ENCODE assay signal across 32 mouse cellular contexts in genomic region chr4:99612609-99613350, GRCm38 (mm10). TPM values are rescaled to one million over a fixed set of nuclear protein-coding genes. Genes with fewer than 3 reads are reported as not detected.
A peak's percentile ranks its signal among the peaks of the same experiment; 100 is the strongest.
DNase-seq lines count a peak whose midpoint lies in the region; ATAC-seq lines count a peak whose summit lies in the region.
"Had no signal": no experiment of that assay in that cellular context is flagged by ENCODE, and none has a peak within 500 bp of the region (broad histone marks: within the 10 kb centered on the region; RNA-seq: fewer than 3 reads in every experiment).

No protein-coding gene starts in this region.

- H3K4me1 ChIP-seq in heart, embryonic 15.5 days (replicated peaks) = peaks cover 7% of the 10 kb centered on the region; the same call in 1 of the 2 replicates
- H3K4me1 ChIP-seq: embryonic facial prominence, embryonic 13.5 days; forebrain, embryonic 10.5 days; forebrain, embryonic 15.5 days; hindbrain, embryonic 12.5 days; intestine, embryonic 15.5 days; liver, embryonic 12.5 days; midbrain, embryonic 12.5 days had no signal

- intact Hi-C loops in heart, postnatal 25 days (cut with DNase I) = no loop called here

- no peak overlapping the region for H3K9ac ChIP-seq in heart, embryonic 15.5 days
- H3K9ac ChIP-seq: embryonic facial prominence, embryonic 13.5 days; forebrain, embryonic 15.5 days; heart, embryonic 13.5 days; hindbrain, embryonic 12.5 days; intestine, embryonic 15.5 days; liver, embryonic 12.5 days; liver, postnatal 0 days; midbrain, embryonic 12.5 days had no signal

- no peak overlapping the region for H3K4me2 ChIP-seq in heart, embryonic 15.5 days
- H3K4me2 ChIP-seq: embryonic facial prominence, embryonic 13.5 days; forebrain, embryonic 15.5 days; heart, embryonic 13.5 days; hindbrain, embryonic 12.5 days; intestine, embryonic 15.5 days; liver, embryonic 12.5 days; midbrain, embryonic 12.5 days had no signal

- DNase-seq in adrenal gland, postnatal 10 days = peak; percentile 28
- no peak for DNase-seq in adrenal gland, adult 18-20 months (ENCODE audit: low spot score in 2 of 2)
- DNase-seq in heart, postnatal 25 days (ENCODE audit: low spot score) = no peak
- DNase-seq in 3T3-L1 (ENCODE audit: low read depth, low spot score) (peak; percentile 4), NIH3T3 (ENCODE audit: low read depth) (peak; percentile 27)
- no peak for DNase-seq in frontal cortex, postnatal 25 days (ENCODE audit: low spot score in 2 of 2)
- DNase-seq: B cell, adult 2 months; cerebellum, adult 18-20 months; cerebellum, postnatal 10 days; gastrocnemius, adult 2 months; kidney, adult 2 months; kidney, postnatal 4 days; layer of hippocampus, postnatal 36 days; left cerebral cortex, postnatal 4 days; liver, postnatal 0 days; lung, postnatal 36 days; thymus, adult 2 months had no signal

- no peak overlapping the region for H3K4me3 ChIP-seq in heart, embryonic 15.5 days
- H3K4me3 ChIP-seq: embryonic facial prominence, embryonic 13.5 days; forebrain, embryonic 10.5 days; forebrain, embryonic 15.5 days; gastrocnemius, adult 2 months; heart, embryonic 13.5 days; hindbrain, embryonic 12.5 days; intestine, embryonic 15.5 days; liver, embryonic 12.5 days; midbrain, embryonic 12.5 days had no signal

- H3K9me3 ChIP-seq in heart, embryonic 15.5 days (replicated peaks) = no peaks in the 10 kb centered on the region
- H3K9me3 ChIP-seq: embryonic facial prominence, embryonic 13.5 days; forebrain, embryonic 10.5 days; forebrain, embryonic 15.5 days; heart, embryonic 13.5 days; hindbrain, embryonic 12.5 days; intestine, embryonic 15.5 days; liver, embryonic 12.5 days; midbrain, embryonic 12.5 days had no signal

- no peak overlapping the region for H3K27ac ChIP-seq in heart, embryonic 15.5 days
- H3K27ac ChIP-seq: embryonic facial prominence, embryonic 13.5 days; forebrain, embryonic 10.5 days; forebrain, embryonic 15.5 days; gastrocnemius, adult 2 months; heart, embryonic 13.5 days; hindbrain, embryonic 12.5 days; hindbrain, postnatal 0 days; intestine, embryonic 15.5 days; kidney, postnatal 0 days; liver, embryonic 12.5 days; midbrain, embryonic 12.5 days had no signal

- H3K36me3 ChIP-seq in heart, embryonic 15.5 days = no peaks in the 10 kb centered on the region
- H3K36me3 ChIP-seq: embryonic facial prominence, embryonic 13.5 days; forebrain, embryonic 10.5 days; forebrain, embryonic 15.5 days; heart, embryonic 13.5 days; hindbrain, embryonic 12.5 days; intestine, embryonic 15.5 days; liver, embryonic 12.5 days; midbrain, embryonic 12.5 days had no signal

- no peaks in the 10 kb centered on the region for H3K27me3 ChIP-seq in heart, embryonic 15.5 days
- H3K27me3 ChIP-seq: CH12.LX; embryonic facial prominence, embryonic 13.5 days; forebrain, embryonic 15.5 days; heart, embryonic 13.5 days; hindbrain, embryonic 12.5 days; intestine, embryonic 15.5 days; liver, embryonic 12.5 days had no signal

- 60% methylated on average over 12 of the region's 12 CpGs for WGBS in heart, embryonic 15.5 days

- ATAC-seq in heart, embryonic 15.5 days (replicated peaks; ENCODE audit: insufficient number of reproducible peaks, insufficient read depth, low FRiP score, low read depth) = peak; percentile 35; the same call in 1 of the 2 replicates
- ATAC-seq: forebrain, embryonic 15.5 days; hindbrain, postnatal 0 days; intestine, embryonic 15.5 days; liver, embryonic 12.5 days; liver, postnatal 0 days had no signal

RNA-seq across cellular contexts. Expression of gene Foxd3, which starts 43.3 kb away (rescaled TPM):
- total RNA-seq in adrenal gland, postnatal 10 days (2021) = 1 to 10 TPM; 2.4 to 3.5 TPM
- under 1 TPM; 0.50 to 0.99 TPM for total RNA-seq in adrenal gland, adult 18-20 months (2021)
- polyA plus RNA-seq in heart, embryonic 15.5 days (2015; fragmentation: Nextera tagmentation; extraction: Ambion mirVana) = 0.20 TPM in 1 of 2 replicates, not detected in the other
- total RNA-seq in heart, postnatal 25 days (2021) = under 1 TPM; 0.60 to 0.98 TPM
- total RNA-seq: CH12.LX; common myeloid progenitor, adult 5-6 weeks; layer of hippocampus, adult 8-10 months; layer of hippocampus, postnatal 36 days; left cerebral cortex, postnatal 4 days; megakaryocyte, adult 5-6 weeks had no signal
- polyA plus RNA-seq: heart, embryonic 13.5 days; liver, postnatal 0 days had no signal

Comparison
In these comparisons a context has a peak if more than half of its experiments do, and no peak if none do; other contexts are left out.
1. DNase-seq: peak in adrenal gland, postnatal 10 days (single experiment), 3T3-L1 (single experiment) and NIH3T3 (single experiment); none in adrenal gland, adult 18-20 months (0 of 2), heart, postnatal 25 days (single experiment) and frontal cortex, postnatal 25 days (0 of 2).